Mouse (Mus musculus) intestine, embryonic 14.5 days (tissue): ENCODE measurements around the gene Lrriq4. TPM values are rescaled to one million over a fixed set of nuclear protein-coding genes. Genes with fewer than 3 reads are reported as not detected.
"Not testable (repeated sequence)": the region's sequence is repeated elsewhere in the genome, so short reads cannot be mapped to it uniquely, and the experiment has no call there.

ENCODE experiments used
- ATAC-seq: fragments of 200-750 bp; cut with Nextera tagmentation; replicated peaks from 2 replicates; pipeline ENCODE4 v1.8.0; 2017; ENCODE audit warnings: low read depth, moderate number of reproducible peaks, moderate TSS enrichment, moderate library complexity; ENCODE audit not compliant: low FRiP score, low TSS enrichment
- DNase-seq: peaks from one replicate; pipeline ENCODE4 v3.0.0-alpha.2; 2018; ENCODE audit warnings: low spot score
- H3K27ac ChIP-seq: fragments of 300-500 bp; sonication (generic); 2 replicates; pipeline ENCODE4 v1.5.1; 2014; ENCODE audit warnings: low read depth, mild to moderate bottlenecking, control low read depth
- H3K27me3 ChIP-seq: fragments of 300-500 bp; sonication (generic); replicated peaks from 2 replicates; pipeline ENCODE4 v1.6.1; 2014; ENCODE audit warnings: low read length, control low read depth; ENCODE audit not compliant: control insufficient read depth, insufficient read depth
- H3K36me3 ChIP-seq: fragments of 300-500 bp; sonication (generic); 2 replicates; pipeline ENCODE4 v1.6.1; 2014; ENCODE audit warnings: low read length, control low read depth; ENCODE audit not compliant: control insufficient read depth, insufficient read depth
- H3K4me1 ChIP-seq: fragments of 300-500 bp; sonication (generic); replicated peaks from 2 replicates; pipeline ENCODE4 v1.6.1; 2014; ENCODE audit warnings: low read length, control low read depth, mixed read lengths; ENCODE audit not compliant: control insufficient read depth, insufficient read depth
- H3K4me2 ChIP-seq: fragments of 300-500 bp; sonication (generic); 2 replicates; pipeline ENCODE4 v1.6.1; 2014; ENCODE audit warnings: low read length
- H3K4me3 ChIP-seq: fragments of 300-500 bp; sonication (generic); 2 replicates; pipeline ENCODE4 v1.5.1; 2014; ENCODE audit warnings: low read depth, low read length, control low read depth, mixed read lengths
- H3K9ac ChIP-seq: fragments of 300-500 bp; sonication (generic); 2 replicates; pipeline ENCODE4 v1.6.1; 2014; ENCODE audit warnings: mild to moderate bottlenecking, low read length
- H3K9me3 ChIP-seq: fragments of 300-500 bp; sonication (generic); 2 replicates; pipeline ENCODE4 v1.6.1; 2016; ENCODE audit warnings: low read length, control low read depth; ENCODE audit not compliant: control insufficient read depth
- WGBS: fragments of 180-500 bp; shearing (Covaris S2); extraction: QIAGEN DNeasy Blood & Tissue Kit; methylation state at CpG from one replicate; pipeline ENCODE4 v1.1.7; 2014; 5-methylcytosine and 5-hydroxymethylcytosine counted together
- polyA plus RNA-seq: library from polyadenylated mRNA; unstranded; fragments of >200 nt; fragmentation: Nextera tagmentation; extraction: Ambion mirVana; gene quantifications from 2 replicates; pipeline ENCODE4 v1.2.1, GENCODE M21; 2014

The Lrriq4 gene
- polyA plus RNA-seq, 1 experiment from 2014 or later = not detected

GRCm38 (mm10) chr3:30695661-30696060 lies 51.4 kb downstream of the Lrriq4 start:
- H3K4me3 ChIP-seq = no peak overlapping the region
- H3K36me3 ChIP-seq = no peaks in the 10 kb centered on the region
- ATAC-seq (no peak), DNase-seq (no peak)
- no peak overlapping the region for H3K4me2 ChIP-seq
- 87% methylated on average over 2 of the region's 2 CpGs for WGBS
- 0 out of 2 replicates have a peak, but pooled peaks cover 4% of the 10 kb centered on the region for H3K4me1 ChIP-seq
- H3K27ac ChIP-seq = no peak overlapping the region
- no peaks in the 10 kb centered on the region for H3K9me3 ChIP-seq
- H3K27me3 ChIP-seq = no peaks in the 10 kb centered on the region
- H3K9ac ChIP-seq = no peak overlapping the region

- H3K9me3 ChIP-seq = no peaks in the 10 kb centered on the region
- no peak overlapping the region for H3K4me2 ChIP-seq
- 0 out of 2 replicates have a peak, but pooled peaks cover 4% of the 10 kb centered on the region for H3K4me1 ChIP-seq
- H3K27ac ChIP-seq = no peak overlapping the region
- no peak for ATAC-seq
- 16% methylated on average over 2 of the region's 2 CpGs for WGBS
- DNase-seq = peak; percentile 80
- H3K36me3 ChIP-seq = no peaks in the 10 kb centered on the region
- H3K4me3 ChIP-seq = no peak overlapping the region
- no peak overlapping the region for H3K9ac ChIP-seq
- no peaks in the 10 kb centered on the region for H3K27me3 ChIP-seq
Observed at GRCm38 (mm10) chr3:30696346-30696745, 52.0 kb downstream of the Lrriq4 start.

GRCm38 (mm10) chr3:30697891-30698290 lies 53.6 kb downstream of the Lrriq4 start:
- 0 out of 2 replicates have a peak, but pooled peaks cover 4% of the 10 kb centered on the region for H3K4me1 ChIP-seq
- H3K4me3 ChIP-seq = no peak overlapping the region
- H3K36me3 ChIP-seq = no peaks in the 10 kb centered on the region
- H3K27ac ChIP-seq = no peak overlapping the region
- H3K9me3 ChIP-seq = no peaks in the 10 kb centered on the region
- ATAC-seq (no peak; the same call in 1 of the 2 replicates), DNase-seq (no peak)
- no peak overlapping the region for H3K9ac ChIP-seq
- no peak overlapping the region for H3K4me2 ChIP-seq
- no peaks in the 10 kb centered on the region for H3K27me3 ChIP-seq
- 43% methylated on average over 4 of the region's 4 CpGs for WGBS

GRCm38 (mm10) chr3:30699711-30700505 lies 55.6 kb downstream of the Lrriq4 start, which contains the start of gene Lrrc31:
Gene Lrrc31 (minus strand): TSS chr3:30699843.
- WGBS = 83% methylated on average over 6 of the region's 6 CpGs
- not testable (repeated sequence) for ATAC-seq, DNase-seq, H3K27me3 ChIP-seq, H3K4me2 ChIP-seq, H3K9ac ChIP-seq, H3K9me3 ChIP-seq, H3K4me1 ChIP-seq, H3K4me3 ChIP-seq, H3K36me3 ChIP-seq, H3K27ac ChIP-seq

GRCm38 (mm10) chr3:30705977-30706376 lies 61.7 kb downstream of the Lrriq4 start:
- Histone ChIP-seq H3K36me3 (no peaks in the 10 kb centered on the region), H3K9me3 (no peaks in the 10 kb centered on the region), H3K4me1 (no peaks in the 10 kb centered on the region), H3K9ac (no peak overlapping the region), H3K27me3 (no peaks in the 10 kb centered on the region), H3K27ac (no peak overlapping the region), H3K4me2 (no peak overlapping the region), H3K4me3 (no peak overlapping the region)
- ATAC-seq (no peak), DNase-seq (no peak)
- WGBS = 82% methylated on average over 3 of the region's 3 CpGs

- no peaks in the 10 kb centered on the region for H3K9me3 ChIP-seq
- H3K36me3 ChIP-seq = no peaks in the 10 kb centered on the region
- no peak overlapping the region for H3K9ac ChIP-seq
- no peak overlapping the region for H3K27ac ChIP-seq
- H3K4me3 ChIP-seq = no peak overlapping the region
- no peak overlapping the region for H3K4me2 ChIP-seq
- H3K27me3 ChIP-seq = no peaks in the 10 kb centered on the region
- ATAC-seq (no peak), DNase-seq (no peak)
- no peaks in the 10 kb centered on the region for H3K4me1 ChIP-seq
- WGBS = 81% methylated on average over 4 of the region's 4 CpGs
Observed at GRCm38 (mm10) chr3:30706614-30707276, 62.4 kb downstream of the Lrriq4 start.

GRCm38 (mm10) chr3:30710191-30710590 lies 65.9 kb downstream of the Lrriq4 start:
- Histone ChIP-seq H3K4me1 (no peaks in the 10 kb centered on the region), H3K4me2 (no peak overlapping the region), H3K27ac (no peak overlapping the region), H3K27me3 (no peaks in the 10 kb centered on the region), H3K9ac (no peak overlapping the region), H3K4me3 (no peak overlapping the region), H3K9me3 (no peaks in the 10 kb centered on the region), H3K36me3 (no peaks in the 10 kb centered on the region)
- 80% methylated on average over 6 of the region's 6 CpGs for WGBS
- ATAC-seq (no peak), DNase-seq (no peak)

- no peak overlapping the region for H3K27ac ChIP-seq
- no peak for DNase-seq
- H3K4me3 ChIP-seq = no peak overlapping the region
- no peak for ATAC-seq
- H3K9ac ChIP-seq = no peak overlapping the region
- WGBS = 69% methylated on average over 1 of the region's 1 CpGs
- no peak overlapping the region for H3K4me2 ChIP-seq
- no peaks in the 10 kb centered on the region for H3K4me1 ChIP-seq
- H3K9me3 ChIP-seq = no peaks in the 10 kb centered on the region
- no peaks in the 10 kb centered on the region for H3K27me3 ChIP-seq
- H3K36me3 ChIP-seq = no peaks in the 10 kb centered on the region
Observed at GRCm38 (mm10) chr3:30713334-30713733, 69.0 kb downstream of the Lrriq4 start.
